Mouse (Mus musculus) CH12.LX (cell line): Measurements from ENCODE around the gene Gna15. TPM values are rescaled to one million over a fixed set of nuclear protein-coding genes. Genes with fewer than 3 reads are reported as not detected.

Experiments
- DNase-seq: peaks from one replicate; pipeline ENCODE4 v3.0.0-alpha.2; 2013; ENCODE audit errors: extremely low read depth
- H3K27ac ChIP-seq: 2 replicates; pipeline ENCODE4 v1.5.1; 2012; ENCODE audit warnings: low read depth, mild to moderate bottlenecking, control low read depth, moderate library complexity; ENCODE audit not compliant: insufficient read depth
- H3K27me3 ChIP-seq: replicated peaks from 2 replicates; pipeline ENCODE3; 2012; ENCODE audit warnings: inconsistent platforms
- H3K36me3 ChIP-seq, 2 experiments: replicated peaks in 1 of 2; 2 replicates each; pipeline versions ENCODE3 to v1.6.1; 2012; ENCODE audit warnings: inconsistent platforms in 1 of 2, low read length in 1 of 2, mild to moderate bottlenecking in 1 of 2, mixed read lengths in 1 of 2, moderate library complexity in 1 of 2; ENCODE audit not compliant: control insufficient read depth in 1 of 2, insufficient read depth in 1 of 2
- H3K4me1 ChIP-seq, 2 experiments: 2 replicates each; pipeline ENCODE4 v1.6.1; 2012; ENCODE audit warnings: inconsistent platforms in 1 of 2, moderate library complexity in 1 of 2; ENCODE audit not compliant: insufficient read depth in 2 of 2, control insufficient read depth in 1 of 2
- H3K4me2 ChIP-seq: 2 replicates; pipeline ENCODE4 v1.6.1; 2012; ENCODE audit warnings: low read depth, mild to moderate bottlenecking, control low read depth; ENCODE audit not compliant: poor library complexity, insufficient read depth, severe bottlenecking
- H3K4me3 ChIP-seq, 3 experiments: fragments of 150-350 bp in 1 of 3; sonication (generic) in 1 of 3; replicated peaks in 1 of 3; 2 replicates each; pipeline versions ENCODE3 to v1.5.1; 2011 to 2012; ENCODE audit warnings: low read depth in 2 of 3, low read length in 2 of 3, mild to moderate bottlenecking in 2 of 3, moderate library complexity in 2 of 3, control low read depth in 1 of 3, improper control_type of control experiment in 1 of 3, inconsistent platforms in 1 of 3, mixed read lengths in 1 of 3; ENCODE audit not compliant: poor library complexity in 1 of 3
- H3K79me2 ChIP-seq: replicated peaks from 2 replicates; pipeline ENCODE4 v1.6.1; 2012; ENCODE audit warnings: mild to moderate bottlenecking, moderate library complexity; ENCODE audit not compliant: control insufficient read depth, poor library complexity, insufficient read depth, severe bottlenecking; ENCODE audit errors: extremely low read depth
- H3K9ac ChIP-seq: 2 replicates; pipeline ENCODE4 v1.6.1; 2012; ENCODE audit warnings: low read depth, mild to moderate bottlenecking, control low read depth, moderate library complexity; ENCODE audit not compliant: insufficient read depth
- H3K9me3 ChIP-seq: replicated peaks from 2 replicates; pipeline ENCODE3; 2012; ENCODE audit warnings: low read length, inconsistent platforms, mixed read lengths
- BHLHE40 ChIP-seq: IDR thresholded peaks from 2 replicates; pipeline ENCODE4 v1.6.1; 2011; ENCODE audit warnings: mild to moderate bottlenecking, low read depth, low read length, improper control_type of control experiment
- CHD1 ChIP-seq: IDR thresholded peaks from 2 replicates; pipeline ENCODE4 v1.6.1; 2012; ENCODE audit warnings: low read depth, low read length, improper control_type of control experiment, inconsistent platforms
- CTCF ChIP-seq, 2 experiments: IDR thresholded peaks in 1 of 2; conservative IDR thresholded peaks in 1 of 2; 2 replicates each; pipeline ENCODE4 v1.5.1; 2011 to 2012; ENCODE audit warnings: low read depth in 2 of 2, low read length in 2 of 2, improper control_type of control experiment in 1 of 2, inconsistent platforms in 1 of 2, mild to moderate bottlenecking in 1 of 2, moderate library complexity in 1 of 2
- E2F4 ChIP-seq: IDR thresholded peaks from 2 replicates; pipeline ENCODE4 v1.6.1; 2011; ENCODE audit warnings: low read depth, low read length, improper control_type of control experiment; ENCODE audit not compliant: insufficient replicate concordance
- EP300 ChIP-seq: IDR thresholded peaks from 2 replicates; pipeline ENCODE4 v1.6.1; 2011; ENCODE audit warnings: low read length, improper control_type of control experiment
- ETS1 ChIP-seq: conservative IDR thresholded peaks from 2 replicates; pipeline ENCODE4 v1.6.1; 2012; ENCODE audit warnings: low read depth, mild to moderate bottlenecking, inconsistent platforms, low read length, improper control_type of control experiment, moderate library complexity
- GABPA ChIP-seq: IDR thresholded peaks from 2 replicates; pipeline ENCODE4 v1.6.1; 2012; ENCODE audit warnings: low read depth, low read length, improper control_type of control experiment, inconsistent platforms; ENCODE audit not compliant: insufficient replicate concordance
- IRF4 ChIP-seq: IDR thresholded peaks from 2 replicates; pipeline ENCODE4 v1.6.1; 2014; ENCODE audit warnings: low read depth, mild to moderate bottlenecking, inconsistent platforms, low read length, improper control_type of control experiment
- JUN ChIP-seq: IDR thresholded peaks from 2 replicates; pipeline ENCODE4 v1.6.1; 2011; ENCODE audit warnings: low read depth, mild to moderate bottlenecking, low read length, improper control_type of control experiment, moderate library complexity; ENCODE audit not compliant: insufficient read depth
- JUND ChIP-seq: conservative IDR thresholded peaks from 2 replicates; pipeline ENCODE4 v1.6.1; 2011; ENCODE audit warnings: low read depth, low read length, improper control_type of control experiment
- KAT2A ChIP-seq: IDR thresholded peaks from 2 replicates; pipeline ENCODE4 v1.6.1; 2012; ENCODE audit warnings: low read length, improper control_type of control experiment, inconsistent platforms; ENCODE audit not compliant: insufficient replicate concordance
- MAFK ChIP-seq: IDR thresholded peaks from 2 replicates; pipeline ENCODE4 v1.6.1; 2011; ENCODE audit warnings: low read length, improper control_type of control experiment; ENCODE audit not compliant: insufficient replicate concordance
- MAZ ChIP-seq: IDR thresholded peaks from 2 replicates; pipeline ENCODE4 v1.6.1; 2012; ENCODE audit warnings: low read depth, mild to moderate bottlenecking, inconsistent platforms, low read length, improper control_type of control experiment, moderate library complexity
- MXI1 ChIP-seq: IDR thresholded peaks from 2 replicates; pipeline ENCODE4 v1.6.1; 2011; ENCODE audit warnings: mild to moderate bottlenecking, low read depth, low read length, improper control_type of control experiment
- MYC ChIP-seq: IDR thresholded peaks from 2 replicates; pipeline ENCODE4 v1.6.1; 2011; ENCODE audit warnings: low read depth, mild to moderate bottlenecking, improper control_type of control experiment, low read length
- NELFE ChIP-seq: IDR thresholded peaks from 2 replicates; pipeline ENCODE4 v1.6.1; 2011; ENCODE audit warnings: low read depth, low read length, improper control_type of control experiment
- NRF1 ChIP-seq: IDR thresholded peaks from 2 replicates; pipeline ENCODE4 v1.6.1; 2014; ENCODE audit warnings: low read depth, mild to moderate bottlenecking, inconsistent platforms, low read length, improper control_type of control experiment, moderate library complexity
- PAX5 ChIP-seq: IDR thresholded peaks from 2 replicates; pipeline ENCODE4 v1.6.1; 2012; ENCODE audit warnings: low read length, inconsistent platforms, mixed read lengths
- POLR2A ChIP-seq: IDR thresholded peaks from 2 replicates; pipeline ENCODE4 v1.6.1; 2011; ENCODE audit warnings: low read depth, mild to moderate bottlenecking, improper control_type of control experiment, low read length
- RAD21 ChIP-seq: IDR thresholded peaks from 2 replicates; pipeline ENCODE4 v1.6.1; 2011; ENCODE audit warnings: low read depth, mild to moderate bottlenecking, low read length, improper control_type of control experiment, moderate library complexity
- RCOR1 ChIP-seq: conservative IDR thresholded peaks from 2 replicates; pipeline ENCODE4 v1.6.1; 2012; ENCODE audit warnings: low read depth, mild to moderate bottlenecking, inconsistent platforms, low read length, improper control_type of control experiment
- SIN3A ChIP-seq: IDR thresholded peaks from 2 replicates; pipeline ENCODE4 v1.6.1; 2012; ENCODE audit warnings: low read length, improper control_type of control experiment, inconsistent platforms
- SMC3 ChIP-seq: IDR thresholded peaks from 2 replicates; pipeline ENCODE4 v1.6.1; 2011; ENCODE audit warnings: low read depth, low read length, improper control_type of control experiment
- TCF12 ChIP-seq: IDR thresholded peaks from 2 replicates; pipeline ENCODE4 v1.6.1; 2014; ENCODE audit warnings: low read depth, mild to moderate bottlenecking, inconsistent platforms, low read length, improper control_type of control experiment
- UBTF ChIP-seq: IDR thresholded peaks from 2 replicates; pipeline ENCODE4 v1.6.1; 2012; ENCODE audit warnings: low read depth, mild to moderate bottlenecking, inconsistent platforms, low read length, improper control_type of control experiment, moderate library complexity
- USF1 ChIP-seq: IDR thresholded peaks from 2 replicates; pipeline ENCODE4 v1.6.1; 2014; ENCODE audit warnings: low read depth, mild to moderate bottlenecking, inconsistent platforms, low read length, improper control_type of control experiment
- USF2 ChIP-seq: conservative IDR thresholded peaks from 2 replicates; pipeline ENCODE4 v1.6.1; 2011; ENCODE audit warnings: low read depth, low read length, improper control_type of control experiment
- ZMIZ1 ChIP-seq: IDR thresholded peaks from 2 replicates; pipeline ENCODE4 v1.6.1; 2012; ENCODE audit warnings: low read depth, mild to moderate bottlenecking, inconsistent platforms, low read length, improper control_type of control experiment
- dilution Hi-C: fragments of 300-500 bp; cut with MboI; formaldehyde crosslinking; loops from 2 replicates; pipeline ENCODE4 v1.14.3; 2020; ENCODE audit warnings: low sequenced_read_pairs; ENCODE audit not compliant: extremely low pct_unique_long_range_greater_than_20kb, extremely low pct_ligation_motif_present
- in situ Hi-C: fragments of 300-500 bp; cut with MboI; formaldehyde crosslinking; loops from 3 replicates; pipeline ENCODE4 v1.14.3; 2019; ENCODE audit warnings: low sequenced_read_pairs, low pct_ligation_motif_present, low pct_unique_long_range_greater_than_20kb, mixed read lengths
- polyA plus RNA-seq: library from polyadenylated mRNA; unstranded; fragments of >175 nt; gene quantifications from 2 replicates; pipeline ENCODE4 v1.2.1, GENCODE M21; 2012; ENCODE audit warnings: low read depth; ENCODE audit not compliant: insufficient read length
- total RNA-seq, 2 experiments: library from RNA; depleted of rRNA; stranded (reverse); fragments of 300-350 nt in 1 of 2; fragments of >200 nt in 1 of 2; gene quantifications; 2 replicates each; pipeline ENCODE4 v1.2.3; 2012 to 2014

The Gna15 gene
- total and polyA plus RNA-seq, 3 experiments, result 5.2 to 10.0 (median 5.2) TPM

DNA sequence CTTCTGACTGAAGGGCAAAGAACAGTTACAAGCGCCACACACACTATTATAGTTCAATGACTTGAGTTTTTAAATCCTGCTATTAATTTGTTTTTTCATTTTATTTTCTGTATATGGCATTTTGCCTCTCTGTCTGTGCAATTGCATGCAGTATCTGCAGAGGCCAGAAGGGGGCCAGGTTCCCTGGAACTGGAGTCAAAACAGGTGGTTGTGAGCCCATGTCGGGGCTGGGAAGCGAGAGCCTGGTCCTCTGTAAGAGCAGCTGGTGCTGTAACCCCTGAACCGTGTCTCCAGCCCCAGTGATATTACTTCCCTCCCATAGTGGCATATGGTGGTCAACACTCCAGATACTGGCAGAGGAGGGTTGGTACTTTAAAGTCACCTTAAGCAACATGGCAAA is 5.5 kb downstream of the Gna15 start:
- H3K36me3 ChIP-seq, result peaks cover 2 to 12% of the 10 kb centered on the region in 2 experiments
- dilution Hi-C loops, result no loop called here
- H3K4me1 ChIP-seq, result peaks cover 26 to 48% of the 10 kb centered on the region in 2 experiments
- TF ChIP-seq SIN3A (0 out of 2 replicates have a peak, but pooled peaks have one; percentile 4), BHLHE40 (0 out of 2 replicates have a peak, but pooled peaks have one; percentile 26), IRF4 (no peak), CHD1 (no peak), MYC (0 out of 2 replicates have a peak, but pooled peaks have one; percentile 48), TCF12 (peak; percentile 62), POLR2A (no peak), USF1 (no peak), PAX5 (no peak), ETS1 (peak; percentile 57), RAD21 (peak; percentile 34), CTCF (conservative IDR thresholded peaks at IDR 0.05 in 1 of 2, IDR thresholded peaks at IDR 0.05 in 1 of 2; ENCODE audit: low read depth in 2 of 2, low read length in 2 of 2) (peak; percentile 63 to 78), E2F4 (no peak), SMC3 (peak; percentile 68), NELFE (no peak), EP300 (peak; percentile 49; the same call in 1 of the 2 replicates)
- H3K27me3 ChIP-seq, result peaks cover 4% of the 10 kb centered on the region
- H3K9me3 ChIP-seq, result peaks cover 10% of the 10 kb centered on the region
- no peak overlapping the region for H3K4me2 ChIP-seq
- no peak overlapping the region for H3K9ac ChIP-seq
- in situ Hi-C loops, result no loop called here
- H3K27ac ChIP-seq, result no peak overlapping the region
- no peaks in the 10 kb centered on the region for H3K79me2 ChIP-seq
- DNase-seq, result peak; percentile 88
- no peak overlapping the region for H3K4me3 ChIP-seq

GRCm38 (mm10) chr10:81517227-81517626 is 6.8 kb downstream of the Gna15 start:
- TF ChIP-seq MYC (0 out of 2 replicates have a peak, but pooled peaks have one; percentile 60), MAZ (no peak), KAT2A (no peak), MAFK (no peak), ETS1 (peak; percentile 62; the same call in 1 of the 2 replicates), JUND (no peak), JUN (no peak), GABPA (no peak), NRF1 (no peak), ZMIZ1 (no peak), E2F4 (no peak), USF2 (no peak), EP300 (peak; percentile 97), USF1 (no peak), RCOR1 (peak; percentile 78; the same call in 1 of the 2 replicates), TCF12 (peak; percentile 84), MXI1 (no peak), BHLHE40 (peak; percentile 97), IRF4 (peak; percentile 96), UBTF (no peak)
- Histone ChIP-seq H3K4me3 (no peak overlapping the region), H3K27me3 (no peaks in the 10 kb centered on the region), H3K4me2 (peak overlapping the region; percentile 59), H3K4me1 (peaks cover 26 to 40% of the 10 kb centered on the region in 2 experiments), H3K9me3 (peaks cover 11% of the 10 kb centered on the region), H3K9ac (no peak overlapping the region), H3K79me2 (no peaks in the 10 kb centered on the region), H3K36me3 (peaks cover 3 to 25% of the 10 kb centered on the region in 2 experiments), H3K27ac (no peak overlapping the region)
- dilution Hi-C loops, result no loop called here
- DNase-seq, result peak; percentile 66
- in situ Hi-C loops, result no loop called here
